Mouse (Mus musculus) lung, adult 18-20 months (tissue): ENCODE measurements around the gene Dio1.

Experiments used
- DNase-seq, 2 experiments: peaks; one replicate each; pipeline ENCODE4 v3.0.0; 2022; ENCODE audit warnings: mixed read lengths in 2 of 2

Gene Dio1

GRCm38 (mm10) chr4:107300371-107300770 lies 6.6 kb downstream of the Dio1 start:
- DNase-seq = no peak

GRCm38 (mm10) chr4:107299779-107300340 lies 7.1 kb downstream of the Dio1 start:
- no peak for DNase-seq

GRCm38 (mm10) chr4:107298071-107298606 lies 8.8 kb downstream of the Dio1 start:
- DNase-seq = no peak

- peak; percentile 23 to 43 for DNase-seq
Measured at GRCm38 (mm10) chr4:107292273-107292662, 14.7 kb downstream of the Dio1 start.

- DNase-seq = no peak
Measured at GRCm38 (mm10) chr4:107291611-107292272, 15.2 kb downstream of the Dio1 start.

GRCm38 (mm10) chr4:107287517-107287916 lies 19.5 kb downstream of the Dio1 start:
- no peak for DNase-seq

- DNase-seq = no peak
Measured at GRCm38 (mm10) chr4:107286386-107286785, 20.6 kb downstream of the Dio1 start.

- DNase-seq = no peak
Measured at GRCm38 (mm10) chr4:107285446-107286200, 21.3 kb downstream of the Dio1 start.

- no peak for DNase-seq
Measured at GRCm38 (mm10) chr4:107280843-107281475, 26.0 kb downstream of the Dio1 start.

- peak in 1 of 2 experiments; percentile 21 for DNase-seq
Measured at GRCm38 (mm10) chr4:107278188-107278707, 28.7 kb downstream of the Dio1 start.

GRCm38 (mm10) chr4:107274511-107274910 lies 32.5 kb downstream of the Dio1 start:
- no peak for DNase-seq

- DNase-seq = no peak
Measured at GRCm38 (mm10) chr4:107273683-107274082, 33.3 kb downstream of the Dio1 start.

- DNase-seq = no peak
Measured at GRCm38 (mm10) chr4:107260001-107260400, 47.0 kb downstream of the Dio1 start.

- DNase-seq = no peak
Measured at GRCm38 (mm10) chr4:107254414-107254813, 52.6 kb downstream of the Dio1 start.

GRCm38 (mm10) chr4:107253125-107254091 lies 53.6 kb downstream of the Dio1 start, which contains the start of the genes Lrrc42 and Hspb11:
TSS of gene Lrrc42 (minus strand) at chr4:107253532.
TSS of gene Hspb11 (plus strand) at chr4:107253593.
- DNase-seq = peak; percentile 95 to 97

GRCm38 (mm10) chr4:107252522-107252921 lies 54.4 kb downstream of the Dio1 start:
- DNase-seq = peak in 1 of 2 experiments; percentile 15

- DNase-seq = peak in 1 of 2 experiments; percentile 46
Measured at GRCm38 (mm10) chr4:107250494-107250893, 56.5 kb downstream of the Dio1 start.

- peak; percentile 39 to 76 for DNase-seq
Measured at GRCm38 (mm10) chr4:107249471-107249870, 57.5 kb downstream of the Dio1 start.

- DNase-seq = no peak
Measured at GRCm38 (mm10) chr4:107248061-107248460, 58.9 kb downstream of the Dio1 start.

- DNase-seq = peak in 1 of 2 experiments; percentile 33
Measured at GRCm38 (mm10) chr4:107247110-107247509, 59.9 kb downstream of the Dio1 start.

- no peak for DNase-seq
Measured at GRCm38 (mm10) chr4:107246040-107246439, 60.9 kb downstream of the Dio1 start.
